Mouse (Mus musculus): ENCODE measurements around the gene Spata21. TPM values are rescaled to one million over a fixed set of nuclear protein-coding genes. Genes with fewer than 3 reads are reported as not detected.

Gene Spata21
- not detected for total RNA-seq (2021)
- long read RNA-seq, experiment 1: 0 reads
- long read RNA-seq, experiment 2: 0 reads

DNA sequence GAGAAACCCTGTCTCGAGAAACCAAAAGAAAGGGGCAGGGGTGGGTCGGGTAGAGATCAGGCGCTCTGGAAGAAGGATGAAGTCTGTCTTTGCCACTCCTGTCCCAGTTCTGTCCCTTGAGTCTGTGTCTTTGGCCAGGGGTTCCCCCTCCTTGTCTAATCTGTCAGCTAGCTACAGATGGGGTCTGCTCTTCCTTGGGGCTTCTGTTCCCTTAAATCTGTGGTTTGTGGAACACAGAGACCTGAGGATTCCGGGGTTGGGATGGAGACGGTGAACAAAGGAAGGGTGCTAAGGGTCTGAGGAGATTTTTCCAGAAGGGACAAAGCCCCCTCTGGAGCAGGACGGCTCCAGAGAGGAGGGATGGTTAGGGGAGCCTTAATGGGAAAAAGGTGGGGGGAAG lies at the start of gene Spata21:
TSS of gene Spata21 (plus strand) at position 301 of the 400 bp plus-strand sequence.
- Histone ChIP-seq H3K4me3 (no peak within 1 kb of the TSS), H3K27ac (no peak within 1 kb of the TSS)
- DNase-seq: no peak
- TF ChIP-seq CTCF (IDR thresholded peaks at IDR 0.05): no peak
- intact Hi-C loops (cut with DNase I): no loop called here

DNA sequence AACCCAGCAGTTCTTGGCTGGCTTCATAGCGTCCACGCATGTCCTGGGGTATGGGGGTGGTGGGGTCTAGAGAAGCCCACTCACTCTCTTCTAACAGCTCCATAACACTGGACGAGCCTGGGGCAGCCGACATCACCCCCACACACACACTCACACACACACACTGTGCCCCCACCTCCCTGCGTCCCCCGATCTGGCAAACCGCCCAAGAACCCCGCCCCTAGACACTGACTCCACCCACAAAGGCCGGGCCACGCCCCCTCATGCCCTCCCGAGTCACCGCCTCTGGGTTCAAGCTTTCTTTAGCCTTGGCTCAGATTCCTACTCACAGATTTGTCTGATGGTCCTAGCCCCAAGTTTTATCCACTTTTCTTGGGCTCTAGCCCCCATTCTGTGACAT lies 47.0 kb upstream of the Spata21 start:
- Histone ChIP-seq H3K4me3 (no peak overlapping the region), H3K27ac (no peak overlapping the region)
- DNase-seq: no peak
- intact Hi-C loops (cut with DNase I): no loop called here
- no peak for TF ChIP-seq CTCF (IDR thresholded peaks at IDR 0.05)

DNA sequence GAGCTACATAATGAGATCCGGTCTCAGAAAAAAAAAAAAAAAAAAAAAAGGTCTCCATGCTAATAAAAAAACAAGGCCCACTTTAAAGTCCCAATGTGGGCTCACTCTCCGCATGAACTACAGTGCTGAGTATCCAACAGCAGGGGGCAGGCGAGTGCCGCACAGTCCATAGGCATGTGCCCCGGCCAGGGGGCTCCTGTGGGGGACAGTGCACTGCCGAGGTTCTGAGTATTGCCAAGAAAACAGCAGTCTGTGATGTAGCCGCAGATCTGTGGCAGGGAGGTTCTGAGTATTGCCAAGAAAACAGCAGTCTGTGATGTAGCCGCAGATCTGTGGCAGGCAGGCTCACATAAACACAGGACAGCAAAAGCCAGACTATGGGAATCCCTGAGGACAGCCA lies 43.3 kb upstream of the Spata21 start:
- intact Hi-C loops (cut with DNase I): loop anchor here (1.0 to 2.0 kb wide), 2 partner anchors 20 to 24 kb away; no protein-coding TSS in a partner anchor
- DNase-seq: peak; percentile 65
- Histone ChIP-seq H3K27ac (no peak overlapping the region), H3K4me3 (no peak overlapping the region)
- peak; percentile 90 for TF ChIP-seq CTCF (IDR thresholded peaks at IDR 0.05)

DNA sequence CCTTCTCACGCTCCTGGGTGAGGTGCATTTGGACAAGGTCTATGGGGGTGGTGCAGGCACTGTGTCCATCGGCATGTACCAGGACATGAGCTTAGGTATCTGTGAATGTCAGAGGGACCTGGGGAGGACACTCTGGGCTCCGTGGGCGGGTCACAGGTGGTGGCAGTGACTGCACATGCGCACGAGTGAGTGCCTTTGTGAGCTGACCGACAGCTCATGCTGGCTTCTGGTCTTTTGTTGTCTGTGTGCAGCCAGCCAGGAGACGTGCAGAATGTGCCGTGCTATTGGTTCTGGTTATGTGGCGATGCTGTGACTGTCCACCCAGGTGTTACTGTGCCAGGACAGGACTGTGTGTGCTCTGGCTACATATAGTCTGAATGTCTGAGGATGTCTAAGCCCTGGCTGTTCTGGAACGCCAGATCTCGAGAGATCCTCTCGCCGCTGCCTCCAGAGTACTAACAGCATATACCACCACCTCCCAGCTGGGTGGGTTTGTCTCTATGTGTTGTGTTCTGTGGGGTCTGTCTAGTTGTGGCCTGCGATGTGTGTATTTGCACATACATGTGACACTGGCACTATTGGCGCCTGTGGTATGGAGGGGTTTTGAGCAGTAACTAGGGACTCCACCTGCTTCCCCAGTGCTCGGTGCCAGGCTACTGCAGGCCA lies 39.2 kb upstream of the Spata21 start:
- Histone ChIP-seq H3K4me3 (no peak overlapping the region), H3K27ac (no peak overlapping the region)
- no peak for TF ChIP-seq CTCF (IDR thresholded peaks at IDR 0.05)
- no peak for DNase-seq
- intact Hi-C loops (cut with DNase I): no loop called here

DNA sequence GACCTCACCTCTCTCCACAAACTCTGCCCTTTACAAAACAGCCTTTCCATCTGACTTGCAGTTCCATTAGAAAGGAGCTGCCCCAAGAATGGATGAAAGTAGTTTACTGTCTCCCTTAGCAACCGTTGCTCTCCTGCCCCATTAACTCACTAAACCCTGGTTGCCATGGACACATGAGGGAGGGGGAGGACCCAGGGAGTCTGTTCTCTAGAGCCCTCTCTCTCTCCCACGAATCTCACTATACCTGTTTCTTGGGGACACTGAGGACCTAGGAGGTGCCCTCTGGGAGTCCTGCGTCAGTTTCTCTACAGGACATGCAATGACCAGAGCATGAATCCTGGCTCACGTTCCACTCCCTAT lies 38.7 kb upstream of the Spata21 start:
- TF ChIP-seq CTCF (IDR thresholded peaks at IDR 0.05): no peak
- DNase-seq: no peak
- intact Hi-C loops (cut with DNase I): no loop called here
- Histone ChIP-seq H3K27ac (no peak overlapping the region), H3K4me3 (no peak overlapping the region)

DNA sequence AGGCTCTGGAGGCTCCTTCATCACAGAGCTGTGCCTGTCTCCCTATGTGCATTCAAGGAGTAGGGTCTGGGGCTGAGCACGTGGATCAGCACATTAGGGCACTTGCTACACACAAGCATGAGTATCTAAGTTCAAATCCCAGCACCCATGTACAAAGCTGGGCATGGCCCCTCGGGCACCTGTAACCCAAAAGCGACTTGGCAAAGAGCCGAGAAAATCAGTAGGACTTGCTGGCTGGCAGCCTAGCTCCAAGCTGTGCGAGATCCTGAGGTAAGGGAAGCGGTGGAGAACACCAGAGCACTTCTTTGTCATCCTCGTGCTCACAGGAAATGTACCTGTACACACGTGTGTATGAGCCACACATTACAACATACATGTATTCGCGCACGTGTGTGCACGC lies 35.7 kb upstream of the Spata21 start:
- no peak overlapping the region for H3K4me3 ChIP-seq
- intact Hi-C loops (cut with DNase I): no loop called here
- no peak for DNase-seq
- no peak overlapping the region for H3K27ac ChIP-seq
- no peak for TF ChIP-seq CTCF (IDR thresholded peaks at IDR 0.05)

DNA sequence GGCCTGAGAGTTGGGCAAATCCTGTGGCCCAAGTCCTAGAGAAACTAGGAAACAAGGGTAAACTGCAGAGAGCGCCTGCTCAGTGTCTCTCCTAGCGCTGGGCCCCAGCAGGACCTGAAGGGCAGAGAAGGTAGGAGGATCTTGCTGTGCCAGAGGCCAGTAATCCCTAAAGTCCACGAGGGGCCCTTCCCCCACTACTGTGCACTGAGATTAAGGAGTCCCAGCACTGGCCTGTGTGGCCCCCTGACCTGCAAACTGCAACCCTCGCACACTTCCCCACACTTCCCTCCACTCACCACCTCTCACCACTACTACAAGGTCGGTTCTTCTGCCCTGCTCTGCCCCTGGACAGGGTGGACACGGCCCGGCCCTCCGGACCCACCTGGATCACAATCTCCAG lies 35.0 kb upstream of the Spata21 start:
- DNase-seq: no peak
- H3K27ac ChIP-seq: no peak overlapping the region
- no peak for TF ChIP-seq CTCF (IDR thresholded peaks at IDR 0.05)

DNA sequence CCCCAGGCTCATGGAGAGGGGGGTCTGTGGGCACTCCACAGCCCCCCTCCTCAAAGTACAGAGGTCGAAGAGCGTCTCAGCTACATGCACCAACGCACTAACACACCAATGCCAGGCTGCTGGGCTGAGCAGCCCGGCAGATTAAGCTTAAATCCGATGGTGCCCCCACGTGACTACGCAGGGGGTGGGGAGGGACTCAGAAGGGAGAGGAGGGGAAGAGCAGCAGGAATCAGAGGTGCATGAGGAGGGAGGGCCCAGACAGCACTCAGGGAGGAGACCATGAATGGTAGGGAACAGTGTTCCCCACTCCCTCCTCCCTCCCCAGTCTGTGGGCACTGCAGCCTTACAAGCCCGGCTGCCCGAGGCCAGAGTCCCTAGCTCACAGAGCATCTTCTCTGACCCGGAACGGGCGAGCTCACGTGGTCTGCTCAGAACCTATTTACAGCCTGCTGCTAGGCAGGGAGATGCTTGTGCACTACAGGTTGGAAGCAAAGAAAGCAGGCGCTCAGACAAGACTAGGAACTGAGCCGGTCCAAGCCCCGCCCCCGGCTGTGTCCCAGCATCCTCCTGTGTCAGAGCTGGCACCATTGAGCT lies 34.5 kb upstream of the Spata21 start:
- no peak for DNase-seq
- Histone ChIP-seq H3K4me3 (no peak overlapping the region), H3K27ac (no peak overlapping the region)
- intact Hi-C loops (cut with DNase I): no loop called here
- TF ChIP-seq CTCF (IDR thresholded peaks at IDR 0.05): no peak

More for the DNA sequence above, 35.0 kb upstream of the Spata21 start:
- intact Hi-C loops (cut with DNase I): no loop called here
- no peak overlapping the region for H3K4me3 ChIP-seq

DNA sequence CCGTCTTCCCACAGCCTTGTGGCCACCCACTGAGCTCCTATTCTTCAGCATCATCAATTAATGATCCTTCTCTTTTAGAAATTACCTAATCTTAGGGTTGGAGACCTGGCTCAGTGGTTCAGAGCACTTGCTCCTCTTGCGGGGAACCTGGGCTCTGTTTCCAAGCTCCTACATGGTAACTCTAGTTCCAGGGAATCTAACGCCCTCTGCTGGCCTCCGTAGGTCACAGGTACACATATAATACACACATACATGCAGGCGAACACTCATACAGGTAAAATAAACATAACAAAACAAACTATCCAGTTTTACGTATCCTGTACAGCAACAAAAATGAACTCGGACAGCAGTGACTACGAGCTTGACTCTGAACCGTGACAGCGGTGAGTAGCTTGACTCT lies 31.2 kb upstream of the Spata21 start:
- no peak overlapping the region for H3K27ac ChIP-seq
- no peak overlapping the region for H3K4me3 ChIP-seq
- intact Hi-C loops (cut with DNase I): no loop called here
- TF ChIP-seq CTCF (IDR thresholded peaks at IDR 0.05): no peak
- DNase-seq: no peak

DNA sequence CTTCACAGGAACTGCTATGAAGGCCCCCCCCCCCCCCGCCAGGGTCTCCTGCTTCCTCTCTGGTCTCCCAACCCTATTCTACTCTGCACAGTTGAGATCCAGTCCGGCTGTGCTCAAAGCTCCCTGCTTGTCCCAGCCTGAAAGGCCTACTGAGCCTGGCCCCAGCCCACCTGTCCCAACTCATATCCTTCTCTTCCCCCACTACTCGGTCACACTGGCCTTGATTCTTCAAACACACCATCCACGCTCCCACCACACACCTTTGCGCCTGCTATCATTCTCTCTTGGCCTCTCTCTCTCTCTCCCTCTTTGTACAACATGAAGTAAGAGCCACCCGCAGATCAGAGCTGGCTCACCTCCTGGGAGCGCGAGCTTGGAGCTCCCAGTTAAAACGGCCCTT lies 29.3 kb upstream of the Spata21 start:
- no peak overlapping the region for H3K4me3 ChIP-seq
- DNase-seq: no peak
- no peak overlapping the region for H3K27ac ChIP-seq
- no peak for TF ChIP-seq CTCF (IDR thresholded peaks at IDR 0.05)
- intact Hi-C loops (cut with DNase I): no loop called here

DNA sequence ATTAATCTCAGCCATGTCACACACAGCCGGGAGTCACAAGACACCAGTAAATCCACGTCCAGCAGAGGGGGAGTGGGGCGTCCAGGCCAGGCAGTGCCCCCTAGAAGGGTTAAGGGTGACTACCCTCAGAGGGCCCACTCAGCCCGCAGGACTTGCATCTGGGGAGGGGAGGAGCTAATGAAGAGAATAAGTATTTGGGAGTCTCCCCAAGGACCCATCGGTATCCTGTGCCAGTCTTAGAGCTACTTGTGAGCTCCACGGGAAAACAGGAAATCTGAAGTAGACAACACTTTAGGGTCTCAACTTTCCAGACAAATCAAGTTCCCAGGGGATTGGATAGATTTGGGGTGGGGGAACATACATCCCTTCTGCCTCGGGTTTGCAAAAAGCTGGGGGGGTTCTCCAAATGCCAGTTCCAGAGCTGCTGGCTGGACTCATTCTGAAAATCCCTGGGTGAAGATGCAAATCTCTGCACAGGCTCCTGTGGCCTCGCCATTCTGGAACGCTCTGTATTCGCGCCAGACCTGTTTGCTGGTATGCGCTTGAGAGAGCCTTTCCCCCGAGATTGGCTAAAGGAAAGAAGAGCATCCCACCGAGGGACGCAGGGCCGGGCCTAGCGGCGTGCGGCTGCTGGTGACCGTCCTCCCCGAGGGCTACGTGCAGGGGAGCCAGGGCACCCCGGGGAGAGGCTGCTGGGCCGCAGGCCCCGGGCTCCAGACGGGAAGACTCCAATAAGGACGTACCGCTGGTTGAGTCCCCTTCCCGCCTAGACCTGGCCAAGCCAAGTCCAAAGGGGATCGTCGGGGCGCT lies 28.3 kb upstream of the Spata21 start:
- DNase-seq: no peak
- TF ChIP-seq CTCF (IDR thresholded peaks at IDR 0.05): no peak
- H3K4me3 ChIP-seq: peak overlapping the region; percentile 86
- intact Hi-C loops (cut with DNase I): no loop called here
- peak overlapping the region; percentile 90 for H3K27ac ChIP-seq

DNA sequence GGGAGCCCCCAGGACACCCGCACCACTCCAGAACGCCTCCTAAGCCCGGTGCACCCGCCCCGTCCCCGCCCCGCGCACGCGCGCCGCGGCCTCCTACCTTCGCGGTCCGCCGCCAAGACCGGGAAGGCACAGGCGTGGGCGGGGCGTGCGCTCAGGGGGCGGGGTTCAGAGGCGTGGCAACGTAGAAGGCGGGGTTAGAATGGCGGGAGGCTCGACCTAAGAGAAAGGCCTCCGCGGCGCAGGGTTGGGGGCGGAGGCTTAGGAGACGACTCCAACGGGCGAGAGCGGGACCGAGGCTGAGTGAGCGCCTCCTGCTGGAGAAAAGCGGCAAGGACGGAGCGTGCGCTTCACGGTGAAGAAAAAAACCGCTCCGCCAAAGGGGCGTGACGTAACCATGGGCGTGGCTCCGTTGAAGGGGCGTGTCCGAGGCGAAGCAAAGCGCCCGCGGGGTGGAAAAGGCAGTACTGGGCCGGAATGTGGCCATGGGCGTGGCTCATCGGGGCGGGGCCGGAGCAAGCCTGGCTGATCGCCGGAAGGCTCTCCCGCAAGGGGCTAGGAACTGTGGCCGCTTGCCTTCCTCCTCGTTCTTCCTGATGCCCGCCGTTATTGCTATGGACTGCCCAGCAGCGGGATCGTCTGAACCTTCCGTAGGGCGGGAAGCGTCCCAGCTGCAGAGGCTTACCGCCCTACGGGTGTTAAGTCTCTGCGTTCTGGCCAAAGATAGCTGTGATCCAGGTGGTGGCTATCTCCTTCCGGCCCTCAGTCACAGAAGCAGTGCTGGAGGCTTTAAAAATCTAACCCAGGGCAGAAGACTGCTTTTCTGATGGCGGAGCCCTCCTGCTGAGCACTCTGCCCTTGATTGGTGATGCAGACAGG lies 27.5 kb upstream of the Spata21 start, which contains the start of gene Crocc:
TSS of gene Crocc (minus strand) at position 125 of the 876 bp plus-strand sequence.
- H3K4me3 ChIP-seq: peak within 1 kb of the TSS; percentile 86
- peak within 1 kb of the TSS; percentile 90 for H3K27ac ChIP-seq
- TF ChIP-seq CTCF (IDR thresholded peaks at IDR 0.05): peak; percentile 97; the same call in 1 of the 2 replicates
- intact Hi-C loops (cut with DNase I): no loop called here
- DNase-seq: peak; percentile 100
